Mouse (Mus musculus): ENCODE measurements at regions not wholly inside any gene's neighbourhood (a gene's known extent, or its start where the extent isn't known, plus 50 kb on each side); places are given as distances from the start of the nearest gene placed in this dataset.

DNA sequence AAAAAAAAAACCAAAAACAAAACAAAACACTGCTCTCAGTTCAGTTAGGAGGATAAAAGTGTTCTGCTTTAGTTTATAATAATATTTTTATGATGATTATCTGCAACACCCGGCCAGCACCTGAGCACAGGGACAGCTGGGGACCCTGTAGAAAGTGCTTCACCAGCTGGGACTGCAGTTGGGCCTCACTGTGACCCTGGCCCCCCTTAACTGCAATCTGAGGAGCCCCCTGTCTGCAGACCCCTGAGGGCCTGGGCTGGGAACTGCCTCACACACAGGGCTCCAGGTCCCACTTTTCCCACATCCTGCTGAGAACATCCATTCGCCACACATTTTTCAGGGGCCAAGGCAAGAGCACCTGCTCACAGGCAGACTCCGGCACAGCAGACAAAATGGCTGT lies 437.6 kb downstream of the Rps24 start:
- WGBS: 68% methylated on average over 3 of the region's 3 CpGs
- no peak for DNase-seq (ENCODE audit: low read depth, low spot score)

DNA sequence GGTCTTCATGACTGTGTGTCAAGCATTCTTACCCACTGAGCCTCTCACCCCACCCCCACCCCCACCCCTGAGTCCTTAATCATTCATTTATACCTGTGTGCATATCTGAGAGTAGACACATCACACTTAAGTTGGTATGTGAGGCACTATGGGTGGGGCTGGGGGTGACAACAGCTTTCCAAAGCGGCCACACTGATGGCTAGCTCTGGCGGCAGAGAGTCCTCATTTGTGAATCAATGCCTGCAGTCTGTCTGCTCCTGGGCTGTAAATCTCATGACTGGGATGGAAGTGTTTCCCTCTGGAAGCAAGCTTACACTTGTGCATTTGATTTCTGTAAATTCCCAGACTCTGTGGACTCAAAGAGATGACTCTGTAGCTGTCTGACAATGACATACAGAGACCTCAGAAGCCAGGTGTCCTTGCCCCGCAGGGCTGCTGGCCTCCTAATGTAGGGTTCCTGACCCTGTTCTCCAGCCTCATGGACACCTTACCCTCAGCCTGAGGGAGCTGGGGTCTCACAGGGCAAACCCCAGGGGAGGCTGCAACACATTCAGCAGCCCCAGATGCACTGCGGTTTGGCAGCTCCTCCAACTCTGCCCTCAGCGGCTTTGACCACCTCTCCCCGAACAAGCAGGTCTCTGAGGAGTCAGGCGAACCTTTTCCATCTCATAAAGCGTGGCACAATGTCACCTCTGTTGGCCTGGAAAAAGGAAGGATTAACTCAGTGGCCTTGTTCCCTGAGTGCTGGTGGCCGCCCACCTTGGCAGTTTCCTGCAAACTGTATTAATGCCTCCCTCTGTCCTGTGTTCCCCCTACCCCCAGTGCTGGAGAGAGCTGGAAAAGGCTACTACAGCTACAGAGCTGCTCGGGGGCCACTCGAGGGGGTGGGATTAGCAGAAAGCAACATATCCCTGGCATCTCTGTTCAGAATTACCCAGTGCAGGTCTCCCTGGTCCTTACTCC lies 439.4 kb downstream of the Rps24 start:
- 61% methylated on average over 11 of the region's 11 CpGs for WGBS
- DNase-seq (ENCODE audit: low read depth, low spot score): no peak

DNA sequence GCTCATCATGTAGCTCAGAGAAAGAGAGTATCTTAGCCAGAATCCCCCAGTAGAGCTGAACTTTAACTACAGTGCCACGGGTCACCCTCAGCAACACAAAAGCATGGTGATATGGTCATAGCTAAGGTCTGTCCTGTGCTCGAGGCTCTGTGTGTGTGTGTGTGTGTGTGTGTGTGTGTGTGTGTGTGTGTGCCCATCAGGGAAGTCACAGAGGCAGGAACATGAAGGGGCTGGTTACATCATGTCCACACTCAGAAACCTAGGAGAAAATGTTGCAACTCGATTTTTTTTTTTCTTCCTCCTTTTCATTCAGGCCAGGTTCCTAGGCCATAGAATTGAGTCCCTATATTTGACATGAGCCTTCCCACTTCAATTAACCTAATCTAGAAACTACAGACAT lies 441.8 kb downstream of the Rps24 start:
- WGBS: 79% methylated on average over 3 of the region's 3 CpGs
- no peak for DNase-seq (ENCODE audit: low read depth, low spot score)

DNA sequence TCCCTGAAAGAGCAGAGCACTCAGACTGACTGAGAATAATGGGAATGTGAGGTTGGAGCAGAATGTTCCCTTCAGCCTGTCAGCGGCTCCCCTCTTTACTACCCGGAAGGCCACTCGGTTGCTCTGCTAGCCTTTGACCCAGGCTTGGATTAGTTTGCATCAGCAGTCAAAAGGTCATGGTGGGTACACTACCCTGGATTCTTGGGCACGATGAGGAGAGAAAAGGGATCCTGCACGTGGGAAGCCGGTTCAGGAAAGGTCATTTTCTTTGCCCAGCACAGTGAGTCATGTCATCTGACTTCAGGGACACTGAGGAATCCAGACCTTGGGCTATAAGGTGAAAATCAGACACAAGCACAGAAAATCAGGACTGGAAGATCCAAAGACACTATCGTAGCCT lies 443.3 kb downstream of the Rps24 start:
- 42% methylated on average over 7 of the region's 7 CpGs for WGBS
- DNase-seq (ENCODE audit: low read depth, low spot score): no peak

DNA sequence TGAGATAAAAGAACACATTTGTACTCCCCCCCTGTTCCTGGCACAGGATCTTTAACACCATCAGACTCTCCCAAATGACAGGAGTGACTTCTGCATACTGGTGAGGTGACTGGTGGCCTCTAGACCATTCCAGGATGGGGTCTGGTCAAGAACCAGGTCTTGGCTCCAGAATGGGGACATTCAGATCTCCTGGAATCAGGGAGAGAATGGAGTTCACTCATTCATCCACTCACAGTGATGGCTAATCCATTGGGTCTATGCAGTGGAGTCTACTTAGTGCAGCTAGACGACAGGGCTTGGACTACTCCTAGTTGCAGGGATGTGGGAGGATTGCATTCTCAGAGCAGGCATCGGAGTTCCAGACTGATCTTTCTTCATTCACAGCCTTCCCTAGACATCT lies 451.0 kb downstream of the Rps24 start:
- 89% methylated on average over 2 of the region's 2 CpGs for WGBS
- DNase-seq (ENCODE audit: low read depth, low spot score): no peak

DNA sequence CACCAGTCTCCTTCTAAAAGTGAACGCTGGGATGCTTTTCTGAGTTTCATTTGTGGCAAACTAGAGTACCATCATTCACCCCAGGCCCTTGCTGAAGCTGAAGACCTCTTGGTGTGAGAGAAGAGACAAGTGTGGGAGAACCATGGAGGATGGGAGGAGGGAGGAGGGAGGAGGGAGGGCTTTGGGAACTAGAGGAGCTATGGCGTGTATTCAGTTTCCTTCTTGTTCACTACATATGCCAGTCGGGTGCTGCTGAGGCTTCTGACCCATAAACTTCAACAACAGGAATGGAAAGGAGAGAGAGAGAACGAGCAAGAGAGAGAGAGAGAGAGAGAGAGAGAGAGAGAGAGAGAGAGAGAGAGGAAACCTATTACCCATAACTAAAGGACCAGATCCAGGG lies 452.1 kb downstream of the Rps24 start:
- 61% methylated on average over 4 of the region's 4 CpGs for WGBS
- DNase-seq (ENCODE audit: low read depth, low spot score): no peak

DNA sequence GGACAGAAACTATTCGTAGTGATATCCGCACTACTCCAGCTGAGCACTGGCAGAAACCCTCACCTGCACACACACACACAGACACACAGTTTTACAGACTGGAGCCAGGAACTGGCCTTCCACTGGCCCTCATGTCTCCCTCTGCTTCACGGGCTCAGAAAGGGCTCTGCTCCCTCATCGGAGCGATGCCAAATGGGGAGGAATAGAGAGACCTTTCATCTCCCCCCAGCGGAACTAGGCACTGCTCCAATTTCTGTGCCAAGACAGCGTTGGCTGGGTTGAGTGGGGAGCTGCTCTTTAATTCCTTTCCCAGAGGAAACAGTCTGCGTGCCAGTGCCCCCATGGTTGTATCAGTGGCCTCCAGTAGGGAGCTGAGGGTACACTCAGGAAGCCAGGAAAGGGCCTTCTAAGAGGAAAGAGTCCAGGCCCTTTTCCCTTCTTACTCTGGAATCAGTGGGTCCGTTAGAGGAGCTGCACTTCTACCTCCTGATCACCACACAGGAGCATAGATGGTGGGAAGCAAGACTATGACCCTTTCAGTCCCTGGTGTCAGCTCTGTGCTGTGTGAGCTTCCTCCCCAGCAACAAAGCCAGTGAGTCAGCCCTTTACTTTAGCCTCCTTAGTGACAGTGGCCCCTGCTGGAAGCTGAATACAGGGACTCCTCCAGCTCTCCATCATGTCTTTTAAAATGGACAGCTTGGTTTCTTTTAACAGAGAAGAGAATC lies 452.7 kb downstream of the Rps24 start:
- 72% methylated on average over 9 of the region's 9 CpGs for WGBS
- DNase-seq (ENCODE audit: low read depth, low spot score): no peak

DNA sequence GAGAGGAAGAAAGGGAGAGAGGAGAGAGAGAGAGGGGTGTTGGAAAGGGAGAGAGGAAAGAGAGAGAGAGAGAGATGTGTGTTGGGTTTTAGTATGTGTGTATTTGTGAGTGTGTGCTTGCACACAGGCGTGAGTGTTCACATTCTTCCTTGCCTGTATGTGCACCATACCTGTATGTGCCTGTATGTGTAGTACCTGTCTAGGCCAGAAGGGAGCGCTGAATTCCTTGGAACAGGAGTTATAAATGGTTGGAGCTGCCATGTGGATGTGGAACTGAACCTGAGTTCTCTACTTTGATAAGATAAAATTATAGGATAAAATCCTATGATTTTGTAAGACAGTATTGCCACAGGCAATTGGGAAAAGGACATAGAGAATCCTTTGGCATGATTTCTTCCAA lies 458.8 kb downstream of the Rps24 start:
- no peak for DNase-seq (ENCODE audit: low read depth, low spot score)
- WGBS: 41% methylated on average over 2 of the region's 2 CpGs

DNA sequence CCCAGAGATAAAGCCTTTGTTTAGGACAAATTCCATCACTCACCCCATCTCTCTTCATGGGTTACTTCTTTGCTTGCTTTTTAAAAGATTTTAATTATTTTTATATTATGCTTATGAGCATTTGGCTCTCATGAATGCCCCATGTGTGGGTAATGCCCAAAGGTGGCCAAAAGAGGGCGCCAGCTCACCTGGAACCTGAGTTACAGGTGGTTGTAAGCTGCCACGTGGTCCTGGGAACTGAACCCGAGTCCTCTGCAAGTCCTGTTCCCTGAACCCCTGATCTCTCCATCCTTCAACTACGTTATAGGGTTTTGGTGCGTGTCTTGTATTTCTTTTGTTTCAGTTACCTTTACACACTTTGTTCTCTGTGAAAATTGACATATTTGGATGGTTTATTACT lies 460.2 kb downstream of the Rps24 start:
- no peak for DNase-seq (ENCODE audit: low read depth, low spot score)
- 83% methylated on average over 5 of the region's 5 CpGs for WGBS

DNA sequence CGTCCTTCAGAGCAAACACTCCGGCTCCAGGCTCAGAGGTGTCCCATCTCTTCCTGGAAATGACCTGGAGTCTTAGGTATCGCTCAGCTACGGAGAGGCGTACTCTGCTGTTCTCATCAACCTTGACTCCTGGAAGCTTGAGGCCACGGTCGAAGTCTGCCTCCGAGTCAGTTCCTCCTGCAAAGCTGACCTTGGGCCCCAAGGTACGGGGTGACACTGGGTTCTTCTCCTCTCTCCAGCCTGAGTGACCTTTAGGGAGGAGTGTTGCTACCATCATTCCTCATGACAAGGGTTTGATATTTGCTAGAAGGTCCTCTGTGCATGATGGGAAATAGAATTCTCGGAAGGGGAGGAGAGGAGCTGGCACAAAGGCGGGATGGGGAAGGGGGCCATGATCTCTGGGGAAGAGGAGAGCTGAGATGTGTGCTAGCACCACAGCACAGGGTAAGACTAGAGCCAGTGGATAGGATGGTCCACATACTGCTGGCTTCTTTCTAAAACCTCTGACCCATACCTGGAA lies 469.0 kb downstream of the Rps24 start:
- DNase-seq (ENCODE audit: low read depth, low spot score): no peak

DNA sequence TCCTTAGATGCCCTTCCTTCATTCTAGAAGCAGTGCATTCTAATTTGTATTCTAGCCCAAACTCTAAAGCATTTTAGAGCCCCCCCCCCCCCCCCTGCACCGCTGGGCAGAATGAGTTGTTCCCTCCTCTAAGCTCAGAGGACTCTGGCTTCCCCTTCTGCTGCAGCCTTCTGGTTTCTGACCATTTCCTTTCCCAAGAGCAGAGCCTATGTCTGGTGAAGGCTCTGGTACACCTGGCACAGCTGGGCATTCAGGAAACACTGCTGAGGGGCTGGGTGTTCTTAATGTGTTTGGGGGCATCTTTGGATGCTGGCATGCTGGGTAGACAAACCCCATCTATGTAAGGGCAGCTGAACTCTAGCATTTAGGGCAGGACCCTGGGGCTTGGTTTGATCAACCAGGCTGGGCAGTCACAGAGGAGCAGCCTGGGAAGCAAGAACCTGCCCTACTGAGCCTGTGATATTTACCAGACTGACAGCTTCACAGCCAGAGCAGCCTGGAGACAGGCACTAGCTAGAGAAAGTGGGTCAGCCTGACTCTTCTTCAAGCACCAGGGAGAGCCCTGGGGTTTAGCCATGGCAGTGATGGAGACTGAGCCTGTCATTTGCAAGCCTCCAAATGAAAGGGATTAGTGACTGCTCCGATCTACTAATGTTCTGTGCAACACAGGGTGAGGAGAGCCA lies 469.7 kb downstream of the Rps24 start:
- no peak for DNase-seq (ENCODE audit: low read depth, low spot score)
- 57% methylated on average over 2 of the region's 2 CpGs for WGBS

More for the DNA sequence above, 469.0 kb downstream of the Rps24 start:
- 63% methylated on average over 11 of the region's 11 CpGs for WGBS

DNA sequence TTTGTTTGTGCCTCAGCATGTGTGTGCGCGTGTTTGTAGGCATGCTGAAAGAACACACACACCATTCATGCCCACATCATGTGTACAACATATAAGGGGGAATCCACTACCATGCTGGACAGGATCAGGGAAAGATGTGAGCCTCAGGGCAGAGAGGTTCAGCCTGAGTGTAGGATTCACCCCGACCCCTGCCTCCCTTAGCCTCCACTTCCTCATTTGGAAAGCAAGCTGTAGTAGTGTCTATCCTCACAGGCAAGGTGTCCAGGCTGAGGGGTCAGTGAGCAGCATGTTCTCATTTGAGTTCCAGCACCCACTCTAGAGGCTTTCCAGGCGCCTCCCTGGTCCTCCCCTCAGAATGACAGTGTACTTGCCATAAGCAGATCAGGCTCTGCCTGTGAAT lies 470.5 kb downstream of the Rps24 start:
- 83% methylated on average over 4 of the region's 4 CpGs for WGBS
- no peak for DNase-seq (ENCODE audit: low read depth, low spot score)

DNA sequence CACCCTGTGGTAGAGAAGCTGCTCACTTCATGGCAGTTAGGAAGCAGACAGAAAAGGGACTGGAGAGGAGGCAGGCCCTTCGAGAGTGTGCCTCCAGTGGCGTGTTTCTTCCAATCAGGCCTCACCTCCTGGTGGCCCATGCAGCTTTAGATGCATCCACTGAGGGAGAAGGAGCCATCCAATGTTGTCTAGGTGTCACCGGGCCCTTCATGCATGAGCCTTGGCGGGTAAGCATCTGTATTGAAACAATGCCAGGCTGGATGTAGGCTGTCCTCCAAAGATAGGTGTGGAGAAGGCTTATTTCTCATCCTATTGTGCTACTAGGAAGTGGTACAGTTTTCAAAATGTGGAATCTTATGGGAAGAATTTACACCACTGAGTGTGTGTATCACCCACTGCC lies 471.9 kb downstream of the Rps24 start:
- DNase-seq (ENCODE audit: low read depth, low spot score): no peak
- WGBS: 92% methylated on average over 4 of the region's 4 CpGs

DNA sequence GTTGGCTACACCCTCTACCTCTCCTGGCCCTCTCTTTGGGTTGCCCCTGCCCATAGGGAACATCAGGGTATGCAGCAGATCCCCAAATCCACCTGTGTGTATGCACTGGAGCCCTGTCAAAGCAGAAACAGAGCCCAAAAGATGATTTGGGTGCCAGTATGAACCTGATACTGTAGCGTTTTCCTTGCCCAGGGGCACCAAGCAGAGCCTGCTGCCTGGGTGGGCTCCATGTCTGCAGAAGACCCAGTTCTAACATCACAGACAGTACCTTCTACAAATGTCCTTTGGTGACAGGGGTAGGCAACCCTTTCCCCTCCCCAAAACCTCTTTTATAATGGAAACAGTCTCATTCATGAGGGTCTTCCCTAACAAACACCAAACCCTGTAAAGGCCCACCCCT lies 472.5 kb downstream of the Rps24 start:
- WGBS: 81% methylated on average over 1 of the region's 1 CpGs

DNA sequence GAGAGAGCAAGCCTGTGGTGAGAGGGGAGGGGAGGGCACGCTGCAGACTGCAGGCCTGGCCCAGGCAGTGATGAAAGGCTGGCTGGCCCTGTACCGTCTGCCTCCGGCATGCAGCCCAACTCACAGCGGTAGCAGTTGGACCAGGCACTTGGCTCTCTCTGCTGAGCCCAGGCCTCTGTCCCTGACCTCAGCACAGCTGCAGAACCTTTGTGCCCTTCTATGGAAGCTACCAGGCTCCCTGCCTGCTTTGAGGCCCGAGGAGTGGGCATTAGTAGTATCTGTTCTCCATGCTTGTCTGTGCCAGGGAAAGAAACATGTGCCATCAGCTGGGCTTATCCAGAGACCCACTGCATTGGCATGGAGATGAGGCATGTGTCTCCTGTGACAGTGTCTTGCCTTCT lies 473.2 kb downstream of the Rps24 start:
- WGBS: 50% methylated on average over 5 of the region's 5 CpGs
- DNase-seq (ENCODE audit: low read depth, low spot score): no peak

More for the DNA sequence above, 472.5 kb downstream of the Rps24 start:
- no peak for DNase-seq (ENCODE audit: low read depth, low spot score)

DNA sequence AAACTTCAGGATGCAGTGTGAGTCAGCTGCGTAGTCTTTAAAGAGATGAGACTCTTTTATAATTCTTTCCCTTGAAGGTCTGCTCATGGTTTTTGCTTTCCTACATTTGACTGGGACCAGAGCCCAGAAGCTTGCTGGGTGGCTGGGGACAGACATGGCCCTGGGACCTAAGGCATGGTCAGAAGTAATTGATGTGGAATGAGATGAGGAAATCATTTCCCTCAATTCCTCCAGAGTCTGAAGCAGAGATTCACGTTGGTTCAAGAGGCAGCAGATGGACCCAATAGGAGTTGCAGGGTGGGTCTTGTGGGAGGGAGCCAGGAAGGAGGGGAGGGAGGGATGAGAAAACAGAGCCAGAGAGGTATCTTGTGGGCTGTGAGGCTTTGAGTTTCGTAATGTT lies 473.9 kb downstream of the Rps24 start:
- 43% methylated on average over 3 of the region's 3 CpGs for WGBS
- no peak for DNase-seq (ENCODE audit: low read depth, low spot score)

DNA sequence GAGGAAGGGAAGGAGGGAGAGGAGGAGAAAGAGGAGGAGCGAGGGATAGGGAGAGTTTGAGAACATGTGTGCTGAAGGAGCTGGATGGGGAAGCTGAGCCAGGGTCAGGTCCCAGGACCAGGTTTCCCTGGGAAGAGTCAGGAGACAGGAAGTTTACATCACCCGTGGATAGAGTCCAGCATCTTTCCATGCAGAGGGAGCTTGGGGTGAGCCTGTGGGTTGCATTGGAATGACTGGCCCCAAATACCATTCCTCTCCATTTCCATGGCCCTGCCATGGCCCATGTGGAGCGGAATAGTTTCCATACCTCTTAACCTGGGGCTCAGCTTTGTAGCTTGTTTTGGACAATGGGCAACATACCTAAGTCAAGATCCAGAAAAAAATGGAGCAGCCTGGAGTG lies 474.8 kb downstream of the Rps24 start:
- WGBS: 74% methylated on average over 3 of the region's 3 CpGs
- DNase-seq (ENCODE audit: low read depth, low spot score): no peak

DNA sequence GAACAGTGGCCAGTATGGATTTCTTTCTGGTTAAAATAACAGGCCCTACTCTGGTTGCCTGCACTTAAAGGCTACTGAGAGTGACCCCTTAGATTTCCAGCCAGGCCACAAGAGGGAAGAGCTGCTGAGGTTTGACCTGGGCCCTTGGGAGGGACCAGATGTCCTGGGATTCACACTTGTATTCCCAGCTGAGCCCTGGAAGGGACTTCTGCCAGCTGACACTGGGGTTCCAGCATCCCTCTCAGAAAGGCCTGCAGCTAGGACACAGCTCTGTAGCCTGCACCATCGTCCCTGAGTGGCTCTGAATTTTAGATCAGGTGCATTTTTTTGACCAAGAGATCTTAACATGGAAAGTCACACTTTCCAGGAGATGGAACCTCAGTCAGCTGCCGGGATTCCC lies 482.7 kb downstream of the Rps24 start:
- no peak for DNase-seq (ENCODE audit: low read depth, low spot score)
- WGBS: 63% methylated on average over 2 of the region's 2 CpGs

DNA sequence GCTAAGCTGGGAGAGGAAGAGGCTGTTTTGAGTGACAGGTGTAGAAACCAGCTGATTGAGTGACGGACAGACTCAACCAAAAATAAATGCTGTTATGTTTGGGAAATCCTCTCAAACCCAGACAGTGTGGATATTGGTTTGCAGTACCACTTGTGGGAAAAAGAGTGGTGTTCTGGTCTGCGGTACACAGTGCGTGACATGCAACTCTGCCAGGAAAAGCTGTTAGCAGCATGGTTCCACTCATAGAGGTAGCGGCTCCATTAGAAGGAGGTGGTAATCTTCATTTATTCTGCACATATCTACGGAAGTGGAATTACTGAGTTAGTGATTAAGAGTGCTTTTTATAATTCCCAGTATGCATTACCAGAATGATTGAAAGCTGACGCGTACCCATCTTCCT lies 485.4 kb downstream of the Rps24 start:
- 94% methylated on average over 7 of the region's 7 CpGs for WGBS
- DNase-seq (ENCODE audit: low read depth, low spot score): no peak

DNA sequence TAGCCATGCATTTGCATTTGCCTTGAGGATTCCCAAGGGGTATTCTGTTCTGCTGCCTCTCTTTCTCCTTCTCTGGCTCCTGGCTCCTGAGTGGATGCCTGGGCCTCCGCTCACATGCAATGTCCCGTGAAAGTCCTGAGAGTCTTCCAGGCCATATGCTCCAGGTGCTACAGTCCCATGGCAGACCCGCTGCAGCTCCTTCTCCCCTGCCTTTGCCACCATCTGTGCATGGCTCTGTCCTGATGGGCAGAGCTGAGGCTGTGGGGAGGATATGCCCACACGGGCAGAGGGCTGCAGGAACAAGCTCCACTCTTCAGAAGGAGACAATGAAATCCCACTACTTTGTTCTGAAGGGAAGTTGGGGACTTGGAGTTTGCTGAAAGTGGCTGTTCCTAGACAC lies 485.9 kb upstream of the Zmiz1 start:
- DNase-seq (ENCODE audit: low read depth, low spot score): no peak
- WGBS: 86% methylated on average over 4 of the region's 4 CpGs

Measured in large intestine, adult 2 months (tissue).